Comparison of ENCODE assay signal across 24 mouse cellular contexts in genomic region chr3:9611226-9611625, GRCm38 (mm10).
"Had no signal": no experiment of that assay in that cellular context is flagged by ENCODE, and none has a peak within 500 bp of the region (broad histone marks: within the 10 kb centered on the region; RNA-seq: fewer than 3 reads in every experiment).

No protein-coding gene starts in this region.

- H3K9ac ChIP-seq: limb, embryonic 13.5 days; liver, embryonic 12.5 days; liver, embryonic 15.5 days; neural tube, embryonic 12.5 days; neural tube, embryonic 15.5 days had no signal

- H3K9me3 ChIP-seq: limb, embryonic 10.5 days; limb, embryonic 13.5 days; liver, embryonic 12.5 days; liver, embryonic 15.5 days; megakaryocyte, embryonic 14.5 days; midbrain, embryonic 10.5 days; neural tube, embryonic 12.5 days; neural tube, embryonic 15.5 days had no signal

- H3K27ac ChIP-seq: kidney, postnatal 0 days; limb, embryonic 10.5 days; limb, embryonic 13.5 days; liver, embryonic 12.5 days; liver, embryonic 15.5 days; midbrain, embryonic 10.5 days; neural tube, embryonic 12.5 days; neural tube, embryonic 15.5 days; stomach, postnatal 0 days had no signal

- ATAC-seq: intestine, embryonic 16.5 days; liver, embryonic 12.5 days had no signal

- H3K36me3 ChIP-seq: limb, embryonic 10.5 days; limb, embryonic 13.5 days; liver, embryonic 12.5 days; liver, embryonic 15.5 days; midbrain, embryonic 10.5 days; neural tube, embryonic 12.5 days; neural tube, embryonic 15.5 days had no signal

- H3K27me3 ChIP-seq: limb, embryonic 13.5 days; neural tube, embryonic 15.5 days had no signal

- H3K4me2 ChIP-seq: limb, embryonic 13.5 days; liver, embryonic 15.5 days; neural tube, embryonic 12.5 days; neural tube, embryonic 15.5 days had no signal

- H3K4me3 ChIP-seq: limb, embryonic 10.5 days; limb, embryonic 13.5 days; liver, embryonic 12.5 days; liver, embryonic 15.5 days; megakaryocyte, embryonic 14.5 days; midbrain, embryonic 10.5 days; neural tube, embryonic 12.5 days; neural tube, embryonic 15.5 days had no signal

- DNase-seq: kidney, adult 18-20 months; kidney, adult 9 months; kidney, postnatal 36 days; liver; lung, adult 18-20 months; lung, postnatal 36 days; midbrain, embryonic 14.5 days; right cerebral cortex, adult 18-20 months; right cerebral cortex, postnatal 14 days; right cerebral cortex, postnatal 4 days; thymus, adult 2 months; thymus, postnatal 14 days; thymus, postnatal 4 days had no signal
